Comparison of ENCODE assay signal across 9 mouse cellular contexts in the genomic region with DNA sequence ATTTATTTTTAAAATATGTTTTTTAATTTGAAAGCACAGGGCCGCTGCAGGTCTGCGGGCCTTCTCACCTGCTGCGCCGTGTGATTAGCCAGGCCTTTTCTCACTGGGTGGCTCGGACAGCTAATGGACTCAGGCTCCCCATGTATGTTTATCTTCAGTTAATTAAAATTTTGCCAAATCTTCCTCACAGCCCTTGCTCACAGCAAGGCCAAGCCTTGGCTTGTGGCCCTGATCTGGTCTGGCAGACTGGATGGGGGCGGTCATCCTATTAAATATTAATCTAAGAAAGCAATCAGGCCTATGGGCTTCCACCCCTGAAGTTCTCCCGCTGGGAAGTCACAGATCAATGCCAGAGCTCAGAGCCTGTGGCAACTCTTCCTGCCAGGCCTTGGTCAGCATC.
DNase-seq lines count a peak whose midpoint lies in the region; ATAC-seq and TF ChIP-seq lines count a peak whose summit lies in the region.
"Had no signal": no experiment of that assay in that cellular context is flagged by ENCODE, and none has a peak within 500 bp of the region (broad histone marks: within the 10 kb centered on the region; RNA-seq: fewer than 3 reads in every experiment).

No protein-coding gene starts in this region.

- H3K27ac ChIP-seq in forebrain, embryonic 16.5 days (ENCODE audit: low read length), result no peak overlapping the region
- H3K27ac ChIP-seq in forebrain, embryonic 10.5 days, result no peak overlapping the region
- H3K27ac ChIP-seq in layer of hippocampus, adult 2 months, result no peak overlapping the region

- TF ChIP-seq CTCF in layer of hippocampus, adult 2 months (conservative IDR thresholded peaks at IDR 0.05), result no peak

- no peak overlapping the region for H3K4me3 ChIP-seq in forebrain, embryonic 16.5 days (replicated peaks; ENCODE audit: low read length)
- no peak overlapping the region for H3K4me3 ChIP-seq in forebrain, embryonic 10.5 days
- no peak overlapping the region for H3K4me3 ChIP-seq in layer of hippocampus, adult 2 months

- 74% methylated on average over 7 of the region's 7 CpGs for WGBS in forebrain, embryonic 16.5 days
- 88% methylated on average over 7 of the region's 7 CpGs for WGBS in forebrain, embryonic 10.5 days

- H3K9me3 ChIP-seq in forebrain, embryonic 16.5 days (ENCODE audit: control insufficient read depth, low read length), result no peaks in the 10 kb centered on the region
- no peaks in the 10 kb centered on the region for H3K9me3 ChIP-seq in forebrain, embryonic 10.5 days

- peak; percentile 26; the same call in 1 of the 2 replicates for ATAC-seq in forebrain, embryonic 16.5 days

- H3K27me3 ChIP-seq in forebrain, embryonic 16.5 days (replicated peaks; ENCODE audit: control insufficient read depth, insufficient read depth, low read length), result no peaks in the 10 kb centered on the region
- no peaks in the 10 kb centered on the region for H3K27me3 ChIP-seq in forebrain, embryonic 10.5 days (ENCODE audit: poor library complexity, severe bottlenecking)

- no peak overlapping the region for H3K9ac ChIP-seq in forebrain, embryonic 16.5 days (replicated peaks; ENCODE audit: low read depth, low read length)

- no peaks in the 10 kb centered on the region for H3K4me1 ChIP-seq in forebrain, embryonic 16.5 days (replicated peaks; ENCODE audit: control insufficient read depth, insufficient read depth, low read length)
- H3K4me1 ChIP-seq in forebrain, embryonic 10.5 days, result 0 out of 2 replicates have a peak, but pooled peaks cover 5% of the 10 kb centered on the region

- no peak for DNase-seq in forebrain, embryonic 10.5 days (ENCODE audit: extremely low spot score, low spot score)
- peak; percentile 19 for DNase-seq in MN1 (ENCODE audit: low spot score)
- DNase-seq in cerebellum, postnatal 25 days, result peak; percentile 38 to 53
- DNase-seq in kidney, postnatal 4 days, result peak; percentile 28 to 53
- DNase-seq in embryo, embryonic 10.5 days (ENCODE audit: low spot score), result no peak
- no peak for DNase-seq in thymus, postnatal 36 days
- no peak for DNase-seq in layer of hippocampus, adult 2 months (ENCODE audit: low spot score in 2 of 2)
- DNase-seq: gastrocnemius, postnatal 10 days had no signal

- no peak overlapping the region for H3K4me2 ChIP-seq in forebrain, embryonic 16.5 days (ENCODE audit: low read length)

- H3K36me3 ChIP-seq in forebrain, embryonic 16.5 days (ENCODE audit: control insufficient read depth, insufficient read depth), result no peaks in the 10 kb centered on the region
- no peaks in the 10 kb centered on the region for H3K36me3 ChIP-seq in forebrain, embryonic 10.5 days (replicated peaks)

Comparison
In these comparisons a context has a peak if more than half of its experiments do, and no peak if none do; other contexts are left out.
1. DNase-seq: peak in MN1 (single experiment), cerebellum, postnatal 25 days (2 of 2) and kidney, postnatal 4 days (2 of 2); none in forebrain, embryonic 10.5 days (single experiment), embryo, embryonic 10.5 days (single experiment), thymus, postnatal 36 days (0 of 2) and layer of hippocampus, adult 2 months (0 of 2).